Mouse (Mus musculus) stomach, postnatal 0 days (tissue): ENCODE data around the gene Oip5.
"Not testable (repeated sequence)": the region's sequence is repeated elsewhere in the genome, so short reads cannot be mapped to it uniquely, and the experiment has no call there.

Experiments used
- CTCF ChIP-seq: IDR thresholded peaks from 2 replicates; pipeline ENCODE4 v1.5.1; 2016; ENCODE audit warnings: antibody characterized with exemption, low read depth, mild to moderate bottlenecking, moderate library complexity
- EP300 ChIP-seq: optimal IDR thresholded peaks from 2 replicates; pipeline ENCODE3; 2016; ENCODE audit warnings: antibody characterized with exemption

- not testable (repeated sequence) for TF ChIP-seq CTCF, EP300
These were observed 47.5 kb upstream of the Oip5 start for GRCm38 (mm10) chr2:119665744-119666143.
